Mouse (Mus musculus) G1E (cell line): Measurements from ENCODE around the gene Arsj.

ENCODE experiments used
- CTCF ChIP-seq: IDR thresholded peaks from 2 replicates; pipeline ENCODE4 v1.5.1; 2012; ENCODE audit warnings: low read depth, low read length, inconsistent platforms, mixed read lengths
- GATA1 ChIP-seq: IDR thresholded peaks from 2 replicates; pipeline ENCODE4 v1.6.1; 2012; ENCODE audit warnings: borderline replicate concordance, low read length, inconsistent platforms, mixed read lengths
- GATA2 ChIP-seq: IDR thresholded peaks from 2 replicates; pipeline ENCODE4 v1.6.1; 2012; ENCODE audit warnings: low read depth, low read length, inconsistent platforms, borderline replicate concordance
- TAL1 ChIP-seq: conservative IDR thresholded peaks from 2 replicates; pipeline ENCODE4 v1.6.1; 2012; ENCODE audit warnings: low read depth, low read length, inconsistent platforms, mixed read lengths

- no peak for TF ChIP-seq CTCF
- no peak for TF ChIP-seq TAL1
- no peak for TF ChIP-seq GATA1
- no peak for TF ChIP-seq GATA2
These were observed 67.1 kb downstream of the Arsj start for GRCm38 (mm10) chr3:126430524-126431064.
